Mouse (Mus musculus): ENCODE measurements around the gene Foxn3. TPM values are rescaled to one million over a fixed set of nuclear protein-coding genes. Genes with fewer than 3 reads are reported as not detected.

Foxn3 gene
- total and polyA plus RNA-seq, 3 experiments: 9.7 to 26.8 (median 11.0) TPM

DNA sequence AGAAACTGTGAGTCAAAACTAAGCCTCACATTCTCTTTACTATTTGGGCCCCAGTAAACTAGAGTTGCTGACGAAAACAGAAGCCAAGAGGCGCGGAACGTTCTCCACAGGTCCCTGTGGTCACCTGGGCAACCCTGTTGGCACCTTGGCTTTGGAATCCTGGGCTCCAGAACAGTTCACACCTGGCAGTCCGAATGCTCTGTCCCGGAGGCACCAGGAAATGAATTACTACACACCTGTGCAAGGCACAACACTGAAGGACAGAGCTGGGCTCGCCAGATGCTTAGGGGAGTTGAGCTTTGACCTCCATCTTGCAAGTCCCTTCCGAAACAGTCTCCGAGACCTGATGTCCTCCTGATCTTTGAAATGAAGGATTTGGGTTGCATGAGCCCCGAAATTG is 44.7 kb downstream of the Foxn3 start:
- in situ Hi-C loops (cut with MboI; ENCODE audit: low pct_ligation_motif_present, low pct_unique_long_range_greater_than_20kb, low sequenced_read_pairs): no loop called here

DNA sequence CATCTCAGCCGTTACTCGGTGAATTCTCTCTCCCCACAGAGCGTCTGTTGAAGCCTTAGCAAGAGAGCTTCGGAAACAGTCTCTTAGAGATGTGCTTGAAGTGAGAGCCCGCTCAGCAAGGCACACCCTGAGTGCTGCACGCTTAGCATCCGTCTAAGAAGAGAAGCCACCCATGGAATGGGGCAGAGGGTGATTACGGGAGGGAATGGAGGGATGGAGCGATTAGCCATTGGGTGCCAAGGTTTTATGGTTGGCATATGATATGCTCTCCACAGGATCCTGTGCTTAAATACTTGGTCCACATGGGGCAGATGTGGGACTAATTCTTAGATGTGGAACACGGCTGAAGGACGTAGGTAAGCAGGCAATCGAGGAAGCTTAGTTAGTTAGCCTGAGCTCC is 45.3 kb downstream of the Foxn3 start:
- dilution Hi-C loops (cut with MboI; ENCODE audit: extremely low pct_ligation_motif_present, extremely low pct_unique_long_range_greater_than_20kb, low sequenced_read_pairs): no loop called here
- H3K79me2 ChIP-seq (replicated peaks; ENCODE audit: control insufficient read depth, extremely low read depth, insufficient read depth, poor library complexity, severe bottlenecking): no peaks in the 10 kb centered on the region; the same call in 1 of the 2 replicates

More for the DNA sequence above, 44.7 kb downstream of the Foxn3 start:
- no peaks in the 10 kb centered on the region for H3K27me3 ChIP-seq (replicated peaks)
- TF ChIP-seq EP300 (IDR thresholded peaks at IDR 0.05; ENCODE audit: low read length): no peak
- TF ChIP-seq ETS1 (conservative IDR thresholded peaks at IDR 0.05; ENCODE audit: low read depth, low read length): no peak
- no peak for TF ChIP-seq NELFE (IDR thresholded peaks at IDR 0.05; ENCODE audit: low read depth, low read length)
- no peak for TF ChIP-seq MEF2A (IDR thresholded peaks at IDR 0.05; ENCODE audit: borderline replicate concordance, low read depth, low read length)
- no peak overlapping the region for H3K4me2 ChIP-seq (ENCODE audit: insufficient read depth, low read depth, poor library complexity, severe bottlenecking)
- peaks cover 3 to 46% of the 10 kb centered on the region in 2 experiments for H3K36me3 ChIP-seq (replicated peaks in 1 of 2; ENCODE audit: control insufficient read depth in 1 of 2, insufficient read depth in 1 of 2, low read length in 1 of 2)
- dilution Hi-C loops (cut with MboI; ENCODE audit: extremely low pct_ligation_motif_present, extremely low pct_unique_long_range_greater_than_20kb, low sequenced_read_pairs): no loop called here
- H3K9ac ChIP-seq (ENCODE audit: insufficient read depth, low read depth): no peak overlapping the region
- no peak overlapping the region for H3K4me3 ChIP-seq (replicated peaks in 1 of 3; ENCODE audit: low read depth in 2 of 3, low read length in 2 of 3, poor library complexity in 1 of 3)
- H3K4me1 ChIP-seq (ENCODE audit: control insufficient read depth in 1 of 2, insufficient read depth in 2 of 2): peaks cover 0 to 7% of the 10 kb centered on the region in 2 experiments; a peak in 1 of 4 replicates
- H3K27ac ChIP-seq (ENCODE audit: insufficient read depth, low read depth): no peak overlapping the region
- H3K79me2 ChIP-seq (replicated peaks; ENCODE audit: control insufficient read depth, extremely low read depth, insufficient read depth, poor library complexity, severe bottlenecking): no peaks in the 10 kb centered on the region; the same call in 1 of the 2 replicates
- no peak for DNase-seq (ENCODE audit: extremely low read depth)
- no peaks in the 10 kb centered on the region for H3K9me3 ChIP-seq (replicated peaks; ENCODE audit: low read length)

DNA sequence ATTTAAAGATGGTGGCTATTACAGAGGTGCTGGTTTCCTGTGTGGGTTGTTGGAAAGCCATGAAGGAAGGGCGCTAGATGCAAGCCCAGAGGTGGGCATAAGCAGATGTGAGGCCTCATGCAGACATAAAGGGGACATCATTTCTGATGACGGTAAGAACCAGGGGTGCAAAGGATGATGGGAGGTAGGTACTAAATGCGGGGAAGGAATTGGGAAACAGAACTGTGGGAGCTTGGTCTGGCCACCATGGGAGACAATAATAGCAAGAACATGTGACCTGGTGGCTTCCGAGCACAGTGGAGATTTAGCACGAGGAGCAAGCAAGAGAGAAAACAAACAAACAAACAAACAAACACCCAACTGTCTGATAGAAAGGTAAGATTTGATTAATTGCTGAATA is 46.1 kb downstream of the Foxn3 start:
- dilution Hi-C loops (cut with MboI; ENCODE audit: extremely low pct_ligation_motif_present, extremely low pct_unique_long_range_greater_than_20kb, low sequenced_read_pairs): no loop called here
- Histone ChIP-seq H3K4me1 (ENCODE audit: control insufficient read depth in 1 of 2, insufficient read depth in 2 of 2) (no peaks in the 10 kb centered on the region), H3K4me2 (ENCODE audit: insufficient read depth, low read depth, poor library complexity, severe bottlenecking) (no peak overlapping the region), H3K27ac (ENCODE audit: insufficient read depth, low read depth) (no peak overlapping the region), H3K79me2 (replicated peaks; ENCODE audit: control insufficient read depth, extremely low read depth, insufficient read depth, poor library complexity, severe bottlenecking) (no peaks in the 10 kb centered on the region; the same call in 1 of the 2 replicates), H3K27me3 (replicated peaks) (no peaks in the 10 kb centered on the region), H3K9ac (ENCODE audit: insufficient read depth, low read depth) (no peak overlapping the region), H3K4me3 (replicated peaks in 1 of 3; ENCODE audit: low read depth in 2 of 3, low read length in 2 of 3, poor library complexity in 1 of 3) (no peak overlapping the region), H3K9me3 (replicated peaks; ENCODE audit: low read length) (no peaks in the 10 kb centered on the region), H3K36me3 (replicated peaks in 1 of 2; ENCODE audit: control insufficient read depth in 1 of 2, insufficient read depth in 1 of 2, low read length in 1 of 2) (peaks cover 6 to 54% of the 10 kb centered on the region in 2 experiments)
- no peak for DNase-seq (ENCODE audit: extremely low read depth)
- in situ Hi-C loops (cut with MboI; ENCODE audit: low pct_ligation_motif_present, low pct_unique_long_range_greater_than_20kb, low sequenced_read_pairs): no loop called here
- TF ChIP-seq NELFE (IDR thresholded peaks at IDR 0.05; ENCODE audit: low read depth, low read length) (no peak), MAFK (IDR thresholded peaks at IDR 0.05; ENCODE audit: insufficient replicate concordance, low read length) (no peak), ZC3H11A (IDR thresholded peaks at IDR 0.05; ENCODE audit: low read depth, low read length) (no peak)

More for the DNA sequence above, 45.3 kb downstream of the Foxn3 start:
- Histone ChIP-seq H3K9me3 (replicated peaks; ENCODE audit: low read length) (no peaks in the 10 kb centered on the region), H3K4me3 (replicated peaks in 1 of 3; ENCODE audit: low read depth in 2 of 3, low read length in 2 of 3, poor library complexity in 1 of 3) (no peak overlapping the region), H3K9ac (ENCODE audit: insufficient read depth, low read depth) (no peak overlapping the region), H3K27me3 (replicated peaks) (no peaks in the 10 kb centered on the region), H3K4me2 (ENCODE audit: insufficient read depth, low read depth, poor library complexity, severe bottlenecking) (no peak overlapping the region), H3K27ac (ENCODE audit: insufficient read depth, low read depth) (no peak overlapping the region), H3K4me1 (ENCODE audit: control insufficient read depth in 1 of 2, insufficient read depth in 2 of 2) (peaks cover 0 to 5% of the 10 kb centered on the region in 2 experiments; a peak in 1 of 4 replicates), H3K36me3 (replicated peaks in 1 of 2; ENCODE audit: control insufficient read depth in 1 of 2, insufficient read depth in 1 of 2, low read length in 1 of 2) (peaks cover 3 to 47% of the 10 kb centered on the region in 2 experiments)
- TF ChIP-seq MYC (IDR thresholded peaks at IDR 0.05; ENCODE audit: low read depth, low read length) (no peak), ZC3H11A (IDR thresholded peaks at IDR 0.05; ENCODE audit: low read depth, low read length) (no peak), IRF4 (IDR thresholded peaks at IDR 0.05; ENCODE audit: low read depth, low read length) (no peak), POLR2AphosphoS2 (IDR thresholded peaks at IDR 0.05; ENCODE audit: low read depth, low read length) (no peak), KAT2A (IDR thresholded peaks at IDR 0.05; ENCODE audit: insufficient replicate concordance, low read length) (no peak), MAZ (IDR thresholded peaks at IDR 0.05; ENCODE audit: low read depth, low read length) (no peak), ZMIZ1 (IDR thresholded peaks at IDR 0.05; ENCODE audit: low read depth, low read length) (no peak), RCOR1 (conservative IDR thresholded peaks at IDR 0.05; ENCODE audit: low read depth, low read length) (no peak), USF2 (conservative IDR thresholded peaks at IDR 0.05; ENCODE audit: low read depth, low read length) (no peak), E2F4 (IDR thresholded peaks at IDR 0.05; ENCODE audit: insufficient replicate concordance, low read depth, low read length) (no peak), ZKSCAN1 (IDR thresholded peaks at IDR 0.05; ENCODE audit: borderline replicate concordance, low read depth, low read length) (no peak), TCF12 (IDR thresholded peaks at IDR 0.05; ENCODE audit: low read depth, low read length) (no peak), BHLHE40 (IDR thresholded peaks at IDR 0.05; ENCODE audit: low read depth, low read length) (no peak), MXI1 (IDR thresholded peaks at IDR 0.05; ENCODE audit: low read depth, low read length) (no peak)
- DNase-seq (ENCODE audit: extremely low read depth): no peak
- in situ Hi-C loops (cut with MboI; ENCODE audit: low pct_ligation_motif_present, low pct_unique_long_range_greater_than_20kb, low sequenced_read_pairs): no loop called here

Measured in CH12.LX (cell line).